Mouse (Mus musculus) adrenal gland, adult 18-20 months (tissue): ENCODE measurements around the gene Hspe1. TPM values are rescaled to one million over a fixed set of nuclear protein-coding genes. Genes with fewer than 3 reads are reported as not detected.

Experiments
- DNase-seq, 2 experiments: peaks; one replicate each; pipeline ENCODE4 v3.0.0; 2021 to 2022; ENCODE audit warnings: low spot score in 2 of 2
- total RNA-seq, 2 experiments: library from RNA; stranded (reverse); gene quantifications; 1 replicate in 1 of 2; 2 replicates in 1 of 2; pipeline ENCODE4 v1.2.3; 2021

Hspe1 gene
- total RNA-seq, 2 experiments from 2014 or later = 720 to 924 TPM

GRCm38 (mm10) chr1:55131424-55132014 lies 43.6 kb downstream of the Hspe1 start:
- DNase-seq = no peak

DNA sequence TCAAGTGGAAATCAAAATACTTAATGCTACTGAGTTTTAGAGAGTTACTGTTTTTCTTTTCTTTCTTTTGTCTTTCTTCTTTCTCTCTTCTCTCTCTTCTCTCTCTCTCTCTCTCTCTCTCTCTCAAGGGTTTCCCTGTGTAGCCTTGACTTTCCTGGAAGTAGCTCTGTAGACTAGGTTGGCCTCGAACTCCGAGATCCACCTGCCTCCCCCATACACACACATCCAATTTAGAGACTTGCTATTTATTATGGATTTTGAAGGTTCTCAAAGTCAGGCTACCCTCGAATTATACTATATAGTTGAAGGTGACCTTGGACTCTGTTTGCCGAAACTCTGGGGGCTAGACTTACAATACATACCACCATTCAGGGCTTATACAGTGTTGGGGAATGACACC lies 44.4 kb downstream of the Hspe1 start:
- DNase-seq = no peak

DNA sequence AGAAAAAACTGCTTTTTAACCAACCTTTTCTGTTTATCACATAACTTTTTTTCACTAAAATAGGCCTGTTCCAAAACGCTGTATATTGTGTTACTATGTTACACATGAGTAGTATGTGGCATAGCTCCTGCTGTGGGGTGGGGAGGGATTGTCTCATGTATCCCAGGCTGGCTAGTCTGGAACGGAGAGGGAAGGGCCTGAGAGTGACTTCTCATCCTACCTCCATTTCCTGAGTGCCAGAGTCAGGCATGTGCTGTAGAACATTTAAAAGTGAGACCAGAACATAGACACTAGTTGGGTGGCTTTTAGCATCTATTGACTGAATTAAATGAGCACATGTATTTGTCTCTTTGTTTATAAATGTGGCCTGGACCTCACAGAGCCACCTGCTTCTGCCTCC lies 45.2 kb downstream of the Hspe1 start:
- no peak for DNase-seq

DNA sequence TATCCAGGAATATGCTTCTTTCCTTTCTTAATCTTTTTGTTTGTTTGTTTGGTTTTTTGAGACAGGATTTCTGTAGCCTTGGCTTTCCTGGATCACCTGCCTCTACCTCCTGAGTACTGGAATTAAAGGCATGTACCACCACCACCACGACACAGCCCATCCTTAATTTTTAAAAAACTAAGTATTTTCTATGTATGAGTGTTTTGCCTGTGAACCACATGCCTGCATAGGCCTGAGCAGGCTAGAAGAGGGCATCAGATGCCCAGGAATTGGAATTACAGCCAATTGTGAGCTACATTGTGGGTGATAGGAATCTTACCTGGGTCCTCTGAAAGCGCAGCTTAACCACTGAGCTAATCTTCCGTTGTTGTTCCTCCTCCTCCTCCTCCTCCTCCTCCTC lies 46.4 kb downstream of the Hspe1 start:
- DNase-seq = no peak

GRCm38 (mm10) chr1:55135846-55136245 lies 47.9 kb downstream of the Hspe1 start:
- DNase-seq = no peak

Other genes with a start within 250 kb of the Hspe1 start
- 10 to 100 TPM; 15.5 to 19.9 TPM for gene Ankrd44, start 161.7 kb upstream of the Hspe1 start, total RNA-seq
- gene Sf3b1, start 60.7 kb upstream of the Hspe1 start, total RNA-seq = 100 to 1,000 TPM; 105 to 117 TPM
- 100 to 1,000 TPM; 113 to 139 TPM for gene Coq10b, start 35.4 kb upstream of the Hspe1 start, total RNA-seq
- 1,000 to 10,000 TPM; 1,240 to 1,713 TPM for gene Hspd1, start 111 bp downstream of the Hspe1 start, total RNA-seq
- gene Mob4, start 43.1 kb downstream of the Hspe1 start, total RNA-seq = 100 to 1,000 TPM; 230 to 477 TPM
- 10 to 100 TPM; 15.3 to 18.5 TPM for gene Rftn2, start 138.7 kb downstream of the Hspe1 start, total RNA-seq
- gene Mars2, start 149.0 kb downstream of the Hspe1 start, total RNA-seq = 1 to 10 TPM; 6.2 to 7.3 TPM